Mouse (Mus musculus) CH12.LX (cell line): Measurements from ENCODE around the gene Mpv17l2. TPM values are rescaled to one million over a fixed set of nuclear protein-coding genes. Genes with fewer than 3 reads are reported as not detected.
A peak's percentile ranks its signal among the peaks of the same experiment; 100 is the strongest.

Experiments used
- DNase-seq: peaks from one replicate; pipeline ENCODE4 v3.0.0-alpha.2; 2013; ENCODE audit errors: extremely low read depth
- H3K27ac ChIP-seq: 2 replicates; pipeline ENCODE4 v1.5.1; 2012; ENCODE audit warnings: low read depth, mild to moderate bottlenecking, control low read depth, moderate library complexity; ENCODE audit not compliant: insufficient read depth
- H3K27me3 ChIP-seq: replicated peaks from 2 replicates; pipeline ENCODE3; 2012; ENCODE audit warnings: inconsistent platforms
- H3K36me3 ChIP-seq, 2 experiments: replicated peaks in 1 of 2; 2 replicates each; pipeline versions ENCODE3 to v1.6.1; 2012; ENCODE audit warnings: inconsistent platforms in 1 of 2, low read length in 1 of 2, mild to moderate bottlenecking in 1 of 2, mixed read lengths in 1 of 2, moderate library complexity in 1 of 2; ENCODE audit not compliant: control insufficient read depth in 1 of 2, insufficient read depth in 1 of 2
- H3K4me1 ChIP-seq, 2 experiments: 2 replicates each; pipeline ENCODE4 v1.6.1; 2012; ENCODE audit warnings: inconsistent platforms in 1 of 2, moderate library complexity in 1 of 2; ENCODE audit not compliant: insufficient read depth in 2 of 2, control insufficient read depth in 1 of 2
- H3K4me2 ChIP-seq: 2 replicates; pipeline ENCODE4 v1.6.1; 2012; ENCODE audit warnings: low read depth, mild to moderate bottlenecking, control low read depth; ENCODE audit not compliant: poor library complexity, insufficient read depth, severe bottlenecking
- H3K4me3 ChIP-seq, 3 experiments: fragments of 150-350 bp in 1 of 3; sonication (generic) in 1 of 3; replicated peaks in 1 of 3; 2 replicates each; pipeline versions ENCODE3 to v1.5.1; 2011 to 2012; ENCODE audit warnings: low read depth in 2 of 3, low read length in 2 of 3, mild to moderate bottlenecking in 2 of 3, moderate library complexity in 2 of 3, control low read depth in 1 of 3, improper control_type of control experiment in 1 of 3, inconsistent platforms in 1 of 3, mixed read lengths in 1 of 3; ENCODE audit not compliant: poor library complexity in 1 of 3
- H3K79me2 ChIP-seq: replicated peaks from 2 replicates; pipeline ENCODE4 v1.6.1; 2012; ENCODE audit warnings: mild to moderate bottlenecking, moderate library complexity; ENCODE audit not compliant: control insufficient read depth, poor library complexity, insufficient read depth, severe bottlenecking; ENCODE audit errors: extremely low read depth
- H3K9ac ChIP-seq: 2 replicates; pipeline ENCODE4 v1.6.1; 2012; ENCODE audit warnings: low read depth, mild to moderate bottlenecking, control low read depth, moderate library complexity; ENCODE audit not compliant: insufficient read depth
- H3K9me3 ChIP-seq: replicated peaks from 2 replicates; pipeline ENCODE3; 2012; ENCODE audit warnings: low read length, inconsistent platforms, mixed read lengths
- BHLHE40 ChIP-seq: IDR thresholded peaks from 2 replicates; pipeline ENCODE4 v1.6.1; 2011; ENCODE audit warnings: mild to moderate bottlenecking, low read depth, low read length, improper control_type of control experiment
- KAT2A ChIP-seq: IDR thresholded peaks from 2 replicates; pipeline ENCODE4 v1.6.1; 2012; ENCODE audit warnings: low read length, improper control_type of control experiment, inconsistent platforms; ENCODE audit not compliant: insufficient replicate concordance
- MAFK ChIP-seq: IDR thresholded peaks from 2 replicates; pipeline ENCODE4 v1.6.1; 2011; ENCODE audit warnings: low read length, improper control_type of control experiment; ENCODE audit not compliant: insufficient replicate concordance
- MEF2A ChIP-seq: IDR thresholded peaks from 2 replicates; pipeline ENCODE4 v1.6.1; 2014; ENCODE audit warnings: low read depth, mild to moderate bottlenecking, inconsistent platforms, low read length, improper control_type of control experiment, borderline replicate concordance
- MXI1 ChIP-seq: IDR thresholded peaks from 2 replicates; pipeline ENCODE4 v1.6.1; 2011; ENCODE audit warnings: mild to moderate bottlenecking, low read depth, low read length, improper control_type of control experiment
- POLR2A ChIP-seq: IDR thresholded peaks from 2 replicates; pipeline ENCODE4 v1.6.1; 2011; ENCODE audit warnings: low read depth, mild to moderate bottlenecking, improper control_type of control experiment, low read length
- SIN3A ChIP-seq: IDR thresholded peaks from 2 replicates; pipeline ENCODE4 v1.6.1; 2012; ENCODE audit warnings: low read length, improper control_type of control experiment, inconsistent platforms
- TCF12 ChIP-seq: IDR thresholded peaks from 2 replicates; pipeline ENCODE4 v1.6.1; 2014; ENCODE audit warnings: low read depth, mild to moderate bottlenecking, inconsistent platforms, low read length, improper control_type of control experiment
- dilution Hi-C: fragments of 300-500 bp; cut with MboI; formaldehyde crosslinking; loops from 2 replicates; pipeline ENCODE4 v1.14.3; 2020; ENCODE audit warnings: low sequenced_read_pairs; ENCODE audit not compliant: extremely low pct_unique_long_range_greater_than_20kb, extremely low pct_ligation_motif_present
- in situ Hi-C: fragments of 300-500 bp; cut with MboI; formaldehyde crosslinking; loops from 3 replicates; pipeline ENCODE4 v1.14.3; 2019; ENCODE audit warnings: low sequenced_read_pairs, low pct_ligation_motif_present, low pct_unique_long_range_greater_than_20kb, mixed read lengths
- polyA plus RNA-seq: library from polyadenylated mRNA; unstranded; fragments of >175 nt; gene quantifications from 2 replicates; pipeline ENCODE4 v1.2.1, GENCODE M21; 2012; ENCODE audit warnings: low read depth; ENCODE audit not compliant: insufficient read length
- total RNA-seq, 2 experiments: library from RNA; depleted of rRNA; stranded (reverse); fragments of 300-350 nt in 1 of 2; fragments of >200 nt in 1 of 2; gene quantifications; 2 replicates each; pipeline ENCODE4 v1.2.3; 2012 to 2014

Mpv17l2 gene
- total and polyA plus RNA-seq, 3 experiments, result 25.3 to 36.1 (median 27.1) TPM

GRCm38 (mm10) chr8:70775227-70775626 lies 14.5 kb upstream of the Mpv17l2 start:
- Histone ChIP-seq H3K4me3 (no peak overlapping the region), H3K27ac (peak overlapping the region; percentile 83), H3K36me3 (peaks cover 42 to 66% of the 10 kb centered on the region in 2 experiments), H3K9ac (peak overlapping the region; percentile 67), H3K79me2 (peaks cover 7% of the 10 kb centered on the region; the same call in 1 of the 2 replicates), H3K4me1 (peaks cover 48 to 63% of the 10 kb centered on the region in 2 experiments), H3K4me2 (peak overlapping the region; percentile 78), H3K9me3 (no peaks in the 10 kb centered on the region), H3K27me3 (no peaks in the 10 kb centered on the region)
- DNase-seq, result no peak
- dilution Hi-C loops (no loop called here), in situ Hi-C loops (no loop called here)
- TF ChIP-seq KAT2A (no peak), MEF2A (no peak)

DNA sequence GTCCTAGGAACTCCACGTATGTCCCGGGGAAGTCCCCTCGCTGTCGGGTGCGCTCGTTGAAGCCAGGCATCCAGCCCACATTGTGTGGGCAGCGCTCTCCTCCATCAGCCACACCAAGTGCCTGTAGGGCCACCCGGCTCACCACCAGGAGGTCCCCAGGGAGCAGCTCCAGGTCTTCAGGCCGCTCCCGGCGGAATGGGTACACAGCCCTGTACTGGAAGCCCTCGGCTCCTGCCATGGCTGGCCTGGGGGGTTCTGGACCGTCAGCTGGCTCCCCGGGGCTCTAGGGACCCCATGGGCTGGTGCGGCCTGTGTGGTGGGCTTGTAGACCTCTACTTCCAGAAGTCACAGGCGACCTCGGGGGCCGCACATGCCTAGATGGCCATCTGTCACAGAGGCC lies 14.0 kb upstream of the Mpv17l2 start:
- DNase-seq, result no peak
- Histone ChIP-seq H3K79me2 (peaks cover 7% of the 10 kb centered on the region; the same call in 1 of the 2 replicates), H3K27me3 (no peaks in the 10 kb centered on the region), H3K27ac (peak overlapping the region; percentile 83), H3K36me3 (peaks cover 39 to 66% of the 10 kb centered on the region in 2 experiments), H3K9ac (peak overlapping the region; percentile 18; the same call in 1 of the 2 replicates), H3K4me1 (peaks cover 48 to 67% of the 10 kb centered on the region in 2 experiments), H3K4me2 (peak overlapping the region; percentile 78), H3K4me3 (peak overlapping the region in 2 of 3 experiments; percentile 2), H3K9me3 (no peaks in the 10 kb centered on the region)
- TF ChIP-seq BHLHE40, result 0 out of 2 replicates have a peak, but pooled peaks have one; percentile 33
- TF ChIP-seq MAFK, result no peak
- 0 out of 2 replicates have a peak, but pooled peaks have one; percentile 34 for TF ChIP-seq MXI1
- in situ Hi-C loops (no loop called here), dilution Hi-C loops (no loop called here)

DNA sequence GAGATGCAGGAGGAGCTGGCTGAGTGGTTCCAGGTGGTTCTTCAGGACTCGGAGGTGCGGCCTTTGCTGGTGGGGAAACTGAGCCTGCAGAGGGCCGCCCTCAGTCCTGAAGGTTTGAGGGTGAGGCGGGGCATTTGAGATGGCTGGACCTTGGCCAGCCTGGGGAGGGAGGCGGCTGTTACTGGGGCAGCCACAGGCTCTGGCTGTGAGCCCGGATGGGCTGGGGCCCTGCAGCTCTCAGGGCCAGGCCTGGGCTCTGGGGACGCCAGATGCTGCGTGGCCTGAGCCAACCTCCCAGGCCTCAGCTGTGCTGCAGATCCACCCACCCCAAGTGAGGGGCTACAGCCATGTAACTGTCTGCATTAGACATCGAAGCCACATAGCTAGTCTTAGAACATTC lies 13.1 kb upstream of the Mpv17l2 start:
- 0 out of 2 replicates have a peak, but pooled peaks have one; percentile 36 for TF ChIP-seq TCF12
- no peak for TF ChIP-seq MEF2A
- TF ChIP-seq SIN3A, result peak; percentile 64; the same call in 1 of the 2 replicates
- no peak for TF ChIP-seq POLR2A
- Histone ChIP-seq H3K79me2 (peaks cover 7% of the 10 kb centered on the region; the same call in 1 of the 2 replicates), H3K27me3 (no peaks in the 10 kb centered on the region), H3K4me3 (peak overlapping the region in 1 of 3 experiments; percentile 14), H3K9me3 (no peaks in the 10 kb centered on the region), H3K27ac (peak overlapping the region; percentile 83), H3K4me2 (peak overlapping the region; percentile 78), H3K36me3 (peaks cover 37 to 64% of the 10 kb centered on the region in 2 experiments), H3K9ac (peak overlapping the region; percentile 24; the same call in 1 of the 2 replicates), H3K4me1 (peaks cover 56 to 76% of the 10 kb centered on the region in 2 experiments)
- dilution Hi-C loops (no loop called here), in situ Hi-C loops (no loop called here)
- DNase-seq, result no peak
